Mouse (Mus musculus) granulocyte monocyte progenitor cell, adult 5-6 weeks (primary cell): ENCODE results near the gene Ugt3a2. TPM values are rescaled to one million over a fixed set of nuclear protein-coding genes. Genes with fewer than 3 reads are reported as not detected.

Source experiments
- ATAC-seq: replicated peaks from 2 replicates; pipeline ENCODE4 v1.8.0; 2016; ENCODE audit warnings: mild to moderate bottlenecking, moderate TSS enrichment, inconsistent platforms; ENCODE audit not compliant: poor library complexity, severe bottlenecking
- total RNA-seq, 2 experiments: library from RNA; stranded (forward) in 1 of 2; stranded (reverse) in 1 of 2; fragments of 200-712, 200-1000 nt in 1 of 2; fragments of >200 nt in 1 of 2; fragmentation: Nextera tagmentation in 1 of 2; gene quantifications; 2 replicates each; pipeline ENCODE4 v1.2.3; 2014 to 2017

The Ugt3a2 gene
- total RNA-seq (2014; fragmentation: Nextera tagmentation) (not detected in 2 replicates), total RNA-seq (2017) (not detected in 2 replicates)

GRCm38 (mm10) chr15:9335341-9335740, at the start of gene Ugt3a2:
TSS of gene Ugt3a2 (plus strand) at chr15:9335550.
- ATAC-seq = no peak

DNA sequence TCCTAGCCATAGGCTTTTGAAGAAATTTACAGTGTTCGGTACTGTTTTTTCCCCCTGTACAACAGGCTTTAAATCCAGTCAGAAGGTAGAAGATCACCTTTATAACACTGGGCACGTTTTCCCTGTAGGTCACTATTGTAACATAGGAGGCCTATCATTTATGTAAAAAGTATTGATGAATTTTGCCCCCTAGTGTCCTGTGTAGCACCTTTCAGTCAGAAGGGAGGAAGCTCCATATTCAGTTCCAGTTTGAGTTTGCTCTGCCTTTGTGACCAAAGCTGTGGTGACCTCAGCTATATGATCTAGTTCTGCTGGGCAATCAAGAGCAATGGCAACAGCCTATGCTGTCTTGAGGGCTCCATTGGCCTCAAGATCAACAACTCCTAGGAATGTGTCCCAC, 45.7 kb upstream of the Ugt3a2 start:
- no peak for ATAC-seq

- ATAC-seq = no peak
Measured at GRCm38 (mm10) chr15:9305978-9306692, 29.2 kb upstream of the Ugt3a2 start.

GRCm38 (mm10) chr15:9334596-9334995, 754 bp upstream of the Ugt3a2 start:
- ATAC-seq = no peak

DNA sequence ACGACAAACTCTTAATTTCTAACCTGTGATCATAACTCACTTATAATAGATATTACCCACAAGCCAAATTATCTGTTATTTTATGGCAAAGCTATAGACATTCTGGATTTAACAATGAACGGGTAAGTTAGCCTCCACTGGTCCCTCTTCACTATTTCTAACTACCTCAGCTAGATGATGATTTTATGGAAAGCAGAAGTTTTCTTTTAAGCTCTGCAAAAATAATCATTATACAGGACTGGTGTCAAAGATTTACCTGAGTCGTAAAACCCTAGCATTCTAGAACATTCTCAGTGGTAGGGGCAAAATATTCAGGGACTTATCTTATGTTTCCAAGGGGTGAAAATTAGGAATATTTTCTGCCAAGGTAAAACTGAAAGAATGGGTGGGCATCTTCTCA, 1.3 kb downstream of the Ugt3a2 start:
- no peak for ATAC-seq

DNA sequence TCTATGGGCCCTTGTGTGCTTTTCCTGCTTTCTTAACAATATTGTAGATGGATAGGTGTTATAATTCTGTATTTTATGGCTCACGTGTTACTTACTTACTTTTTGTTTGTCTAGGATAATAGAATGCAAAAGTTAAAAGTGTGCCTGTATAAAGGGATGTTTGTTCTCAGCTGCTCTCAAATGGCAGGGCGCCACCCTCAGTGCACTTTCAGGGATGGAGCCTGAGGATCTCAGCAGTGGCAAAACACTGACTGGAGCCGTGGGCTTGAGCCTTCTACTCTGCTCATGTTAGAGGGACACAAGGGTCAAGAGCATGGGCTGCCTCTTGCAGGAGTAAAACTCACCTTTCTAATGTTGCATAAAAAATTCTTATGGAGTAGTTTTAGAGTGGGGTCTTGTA, 1.7 kb downstream of the Ugt3a2 start:
- ATAC-seq = no peak

- no peak for ATAC-seq
Measured at GRCm38 (mm10) chr15:9348739-9349138, 13.4 kb downstream of the Ugt3a2 start.

- no peak for ATAC-seq
Measured at GRCm38 (mm10) chr15:9362801-9363200, 27.5 kb downstream of the Ugt3a2 start.

- no peak for ATAC-seq
Measured at GRCm38 (mm10) chr15:9368774-9369173, 33.4 kb downstream of the Ugt3a2 start.

GRCm38 (mm10) chr15:9376281-9376680, 40.9 kb downstream of the Ugt3a2 start:
- ATAC-seq = no peak

GRCm38 (mm10) chr15:9409475-9409874, 74.1 kb downstream of the Ugt3a2 start:
- ATAC-seq = no peak

Other genes starting within 250 kb of the Ugt3a2 start
- 10.1 and 16.1 TPM in 2 replicates for gene Lmbrd2, start 195.0 kb upstream of the Ugt3a2 start, total RNA-seq (2014; fragmentation: Nextera tagmentation)
- gene Lmbrd2, start 195.0 kb upstream of the Ugt3a2 start, total RNA-seq (2017) = 6.6 and 7.0 TPM in 2 replicates
- 25.1 and 36.9 TPM in 2 replicates for gene Skp2, start 180.1 kb upstream of the Ugt3a2 start, total RNA-seq (2014; fragmentation: Nextera tagmentation)
- 22.4 and 32.4 TPM in 2 replicates for gene Skp2, start 180.1 kb upstream of the Ugt3a2 start, total RNA-seq (2017)
- not detected in 2 replicates for gene Ugt3a1, start 58.7 kb upstream of the Ugt3a2 start, total RNA-seq (2014; fragmentation: Nextera tagmentation)
- not detected in 2 replicates for gene Ugt3a1, start 58.7 kb upstream of the Ugt3a2 start, total RNA-seq (2017)
- gene Capsl, start 100.5 kb downstream of the Ugt3a2 start, total RNA-seq (2014; fragmentation: Nextera tagmentation) = 3.9 TPM in 1 of 2 replicates, not detected in the other
- gene Capsl, start 100.5 kb downstream of the Ugt3a2 start, total RNA-seq (2017) = 2.3 TPM in 1 of 2 replicates, not detected in the other
- not detected in 2 replicates for gene Il7r, start 194.6 kb downstream of the Ugt3a2 start, total RNA-seq (2014; fragmentation: Nextera tagmentation)
- 0.09 TPM in 1 of 2 replicates, not detected in the other for gene Il7r, start 194.6 kb downstream of the Ugt3a2 start, total RNA-seq (2017)